Mouse (Mus musculus) stomach, postnatal 0 days (tissue): ENCODE measurements around the gene Phtf2.

Source experiments
- CTCF ChIP-seq: IDR thresholded peaks from 2 replicates; pipeline ENCODE4 v1.5.1; 2016; ENCODE audit warnings: antibody characterized with exemption, low read depth, mild to moderate bottlenecking, moderate library complexity
- EP300 ChIP-seq: optimal IDR thresholded peaks from 2 replicates; pipeline ENCODE3; 2016; ENCODE audit warnings: antibody characterized with exemption

- TF ChIP-seq CTCF: no peak
- TF ChIP-seq EP300: no peak
Measured at GRCm38 (mm10) chr5:20904647-20905046, 22.7 kb upstream of the Phtf2 start.
